Mouse (Mus musculus) embryonic fibroblast, embryonic 13.5 days (primary cell): Measurements from ENCODE around the gene Lasp1. TPM values are rescaled to one million over a fixed set of nuclear protein-coding genes. Genes with fewer than 3 reads are reported as not detected.
"Not testable (repeated sequence)": the region's sequence is repeated elsewhere in the genome, so short reads cannot be mapped to it uniquely, and the experiment has no call there.

Source experiments
- H3K27ac ChIP-seq: 2 replicates; pipeline ENCODE4 v1.5.1; 2012; ENCODE audit warnings: low read length, control low read depth, inconsistent platforms; ENCODE audit not compliant: insufficient read depth
- H3K4me1 ChIP-seq: 2 replicates; pipeline ENCODE4 v1.6.1; 2011; ENCODE audit warnings: low read length; ENCODE audit not compliant: control insufficient read depth, insufficient read depth
- H3K4me3 ChIP-seq: 2 replicates; pipeline ENCODE4 v1.5.1; 2011; ENCODE audit warnings: mild to moderate bottlenecking, control low read depth, low read length; ENCODE audit not compliant: insufficient read depth
- CTCF ChIP-seq: IDR thresholded peaks from 2 replicates; pipeline ENCODE4 v1.5.1; 2011; ENCODE audit warnings: mild to moderate bottlenecking, control low read depth, low read length, moderate library complexity, borderline replicate concordance; ENCODE audit not compliant: insufficient read depth
- POLR2A ChIP-seq: IDR thresholded peaks from 2 replicates; pipeline ENCODE4 v1.6.1; 2011; ENCODE audit warnings: low read depth, mild to moderate bottlenecking, control low read depth, low read length, moderate library complexity
- polyA plus RNA-seq: library from polyadenylated mRNA; stranded (reverse); fragments of >200 nt; gene quantifications from 2 replicates; pipeline ENCODE4 v1.2.4, GENCODE M21; 2011; ENCODE audit warnings: low read depth; ENCODE audit not compliant: missing spikeins, insufficient read length

Gene Lasp1
- polyA plus RNA-seq, 1 experiment = 243 TPM

- Histone ChIP-seq H3K4me3 (no peak overlapping the region), H3K27ac (no peak overlapping the region), H3K4me1 (peaks cover 6% of the 10 kb centered on the region; the same call in 1 of the 2 replicates)
- TF ChIP-seq POLR2A = peak; percentile 41
- no peak for TF ChIP-seq CTCF
These were observed 22.2 kb upstream of the Lasp1 start for GRCm38 (mm10) chr11:97776497-97777128.

DNA sequence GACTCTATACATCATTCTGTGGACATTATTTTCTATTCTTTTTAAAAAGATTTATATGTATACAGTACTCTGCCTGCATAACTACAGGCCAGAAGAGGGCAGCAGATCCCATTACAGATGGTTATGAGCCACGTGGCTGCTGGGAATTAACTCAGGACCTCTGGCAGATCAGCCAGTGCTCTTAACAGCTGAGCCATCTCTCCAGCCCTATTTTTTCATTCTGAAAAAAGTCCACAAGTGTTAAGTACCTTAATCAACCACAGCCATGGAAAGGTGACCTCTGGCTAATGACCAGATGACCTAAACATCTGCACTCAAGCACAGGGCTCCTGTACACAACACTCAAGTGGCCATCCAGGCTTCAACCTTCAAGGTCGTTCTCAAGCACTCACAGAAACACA lies 21.7 kb upstream of the Lasp1 start:
- Histone ChIP-seq H3K27ac (no peak overlapping the region), H3K4me1 (peaks cover 6% of the 10 kb centered on the region; the same call in 1 of the 2 replicates), H3K4me3 (no peak overlapping the region)
- TF ChIP-seq CTCF = no peak

GRCm38 (mm10) chr11:97778918-97779317 lies 19.9 kb upstream of the Lasp1 start:
- H3K4me1 ChIP-seq = peaks cover 6% of the 10 kb centered on the region; the same call in 1 of the 2 replicates
- no peak overlapping the region for H3K27ac ChIP-seq
- TF ChIP-seq POLR2A = no peak
- no peak for TF ChIP-seq CTCF
- H3K4me3 ChIP-seq = peak overlapping the region; percentile 14; the same call in 1 of the 2 replicates

DNA sequence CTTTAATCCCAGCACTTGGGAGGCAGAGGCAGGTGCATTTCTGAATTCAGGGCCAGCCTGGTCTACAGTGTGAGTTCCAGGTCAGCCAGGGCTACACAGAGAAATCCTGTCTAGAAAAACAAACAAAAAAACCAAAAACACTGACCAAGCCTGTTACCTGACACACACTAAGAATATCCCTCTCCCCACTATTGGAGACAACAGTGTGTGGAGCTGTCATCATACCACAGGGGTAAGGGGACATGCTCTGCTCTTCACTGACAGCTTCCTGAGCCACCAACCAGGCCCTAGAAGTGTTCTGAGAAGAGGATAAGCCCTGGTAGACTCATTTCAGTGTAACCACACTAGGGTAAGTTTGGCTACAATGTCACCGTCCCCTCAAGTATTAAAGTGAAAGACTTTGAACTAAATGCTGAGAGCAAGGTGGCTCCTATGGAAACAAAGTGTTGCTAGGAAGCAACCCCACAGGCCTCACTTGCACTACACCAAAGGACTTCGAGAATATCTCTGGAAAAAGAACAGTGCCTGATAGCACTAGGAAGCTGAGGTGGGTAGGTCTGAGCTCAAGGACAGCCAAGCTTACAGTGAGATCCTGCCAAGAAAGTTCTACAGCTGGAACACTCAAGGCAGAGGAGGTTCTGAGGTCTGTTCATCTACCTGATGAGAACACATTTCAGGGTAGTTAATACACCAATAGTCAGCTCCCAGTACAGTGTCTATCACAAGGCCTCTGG lies 18.7 kb upstream of the Lasp1 start:
- H3K27ac ChIP-seq = no peak overlapping the region
- H3K4me3 ChIP-seq = peak overlapping the region; percentile 93
- peaks cover 6% of the 10 kb centered on the region; the same call in 1 of the 2 replicates for H3K4me1 ChIP-seq
- TF ChIP-seq POLR2A = no peak

DNA sequence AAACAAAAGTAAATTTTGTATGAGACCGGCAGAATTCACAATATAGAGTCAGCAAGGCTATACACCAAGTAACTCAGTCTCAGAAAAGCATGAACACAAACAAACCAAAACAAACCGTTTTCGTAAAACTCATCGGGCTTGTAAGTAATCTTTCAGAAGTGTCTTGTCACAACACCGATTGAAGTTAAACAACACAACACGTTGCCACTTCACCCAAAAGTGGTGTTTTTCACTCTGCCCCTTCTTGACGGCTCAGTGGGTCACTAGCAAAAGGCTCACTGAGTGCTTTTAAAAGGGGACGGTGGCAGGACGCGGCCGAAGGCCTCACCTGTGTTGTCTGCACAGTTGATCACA lies 17.3 kb upstream of the Lasp1 start:
- TF ChIP-seq CTCF (no peak), POLR2A (peak; percentile 16; the same call in 1 of the 2 replicates)
- Histone ChIP-seq H3K4me1 (peaks cover 6% of the 10 kb centered on the region; the same call in 1 of the 2 replicates), H3K27ac (peak overlapping the region; percentile 83), H3K4me3 (peak overlapping the region; percentile 93)

DNA sequence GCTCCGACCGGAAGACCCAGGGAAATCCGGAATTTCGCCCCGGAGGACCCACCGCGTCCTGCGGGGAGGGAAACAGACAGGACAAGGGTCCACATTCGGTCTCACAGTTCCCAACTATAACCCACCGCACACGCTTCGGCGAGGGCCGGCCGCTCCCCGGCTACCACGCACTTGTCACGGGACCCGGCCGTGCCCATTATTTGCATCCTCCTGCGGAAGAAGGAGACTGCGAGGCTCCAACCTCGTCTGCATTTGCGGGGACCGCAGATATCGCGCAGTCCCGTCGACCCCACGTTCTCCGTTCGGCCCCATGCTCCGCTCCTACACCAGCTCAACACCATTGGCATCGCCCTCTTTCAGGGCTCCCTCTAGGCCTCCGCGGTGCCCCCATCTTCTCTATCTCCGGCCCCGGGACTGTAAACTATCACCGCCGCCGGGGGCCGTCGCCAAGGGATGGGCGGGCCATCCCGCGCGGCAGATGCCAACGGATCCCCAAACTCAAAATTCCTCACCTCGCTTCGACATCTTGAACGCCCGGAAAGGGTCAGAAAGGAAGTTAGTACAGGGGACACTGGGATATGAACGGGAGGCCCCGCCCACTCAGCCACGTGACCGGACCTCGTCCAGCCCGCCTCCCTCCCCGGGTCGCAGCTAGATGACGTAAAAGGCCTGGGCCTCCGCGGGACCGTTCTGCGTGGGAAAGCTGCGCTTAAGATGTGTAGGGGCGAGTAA lies 16.8 kb upstream of the Lasp1 start, which contains the start of gene Rpl23:
TSS of gene Rpl23 (minus strand) at position 606 of the 732 bp plus-strand sequence.
- no peak for TF ChIP-seq CTCF
- peak; percentile 93 for TF ChIP-seq POLR2A
- Histone ChIP-seq H3K4me1 (peaks cover 6% of the 10 kb centered on the region; the same call in 1 of the 2 replicates), H3K27ac (peak within 1 kb of the TSS; percentile 83), H3K4me3 (peak within 1 kb of the TSS; percentile 93)

DNA sequence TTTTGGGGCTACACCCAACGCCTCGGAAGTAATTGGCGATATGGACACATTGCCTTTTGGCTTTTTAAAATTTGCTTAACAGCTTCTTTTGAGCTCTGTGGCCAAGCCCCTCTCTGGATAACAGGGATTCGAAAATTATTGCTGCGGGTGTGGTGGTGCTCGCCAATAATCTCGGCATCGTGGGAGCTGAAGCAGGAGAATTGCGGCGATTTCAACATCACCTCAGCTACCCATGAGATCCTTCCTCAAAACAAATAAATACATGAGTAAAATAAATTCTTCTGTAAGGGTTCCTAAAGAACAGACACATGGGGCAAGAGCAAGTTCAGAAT lies 16.3 kb upstream of the Lasp1 start:
- Histone ChIP-seq H3K4me1 (peaks cover 6% of the 10 kb centered on the region; the same call in 1 of the 2 replicates), H3K4me3 (peak overlapping the region; percentile 90), H3K27ac (peak overlapping the region; percentile 80)
- TF ChIP-seq POLR2A (0 out of 2 replicates have a peak, but pooled peaks have one; percentile 62), CTCF (no peak)

DNA sequence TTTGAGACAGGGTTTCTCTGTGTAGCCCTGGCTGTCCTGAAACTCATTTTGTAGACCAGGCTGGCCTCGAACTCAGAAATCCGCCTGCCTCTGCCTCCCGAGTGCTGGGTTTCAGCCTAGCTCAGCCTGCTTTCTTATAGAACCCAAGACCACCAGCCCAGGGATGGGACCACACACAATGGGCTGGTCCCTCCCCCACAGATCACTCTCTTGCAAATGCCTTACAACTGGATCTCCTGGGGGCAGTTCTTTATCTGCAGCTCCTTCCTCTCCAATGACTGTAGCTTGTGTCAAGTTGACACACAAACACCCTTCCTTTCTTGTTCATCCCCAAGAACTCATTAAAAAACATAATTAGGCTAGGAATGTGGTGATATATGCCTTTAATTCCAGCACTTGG lies 10.8 kb upstream of the Lasp1 start:
- H3K4me1 ChIP-seq = no peaks in the 10 kb centered on the region
- no peak overlapping the region for H3K27ac ChIP-seq
- TF ChIP-seq CTCF (no peak), POLR2A (no peak)
- H3K4me3 ChIP-seq = no peak overlapping the region

GRCm38 (mm10) chr11:97789727-97790126 lies 9.1 kb upstream of the Lasp1 start:
- TF ChIP-seq POLR2A = no peak
- TF ChIP-seq CTCF = no peak
- no peaks in the 10 kb centered on the region for H3K4me1 ChIP-seq
- no peak overlapping the region for H3K27ac ChIP-seq
- no peak overlapping the region for H3K4me3 ChIP-seq

- not testable (repeated sequence) for H3K4me3 ChIP-seq, H3K4me1 ChIP-seq, H3K27ac ChIP-seq
These were observed 7.9 kb upstream of the Lasp1 start for GRCm38 (mm10) chr11:97790778-97791438.
